Mouse (Mus musculus): Measurements from ENCODE around the gene Zfp989. TPM values are rescaled to one million over a fixed set of nuclear protein-coding genes. Genes with fewer than 3 reads are reported as not detected.

Gene Zfp989
- polyA plus RNA-seq (2014; fragmentation: Illumina TruSeq; extraction: RNeasy Lipid Tissue Mini Kit (QIAGEN cat#74804); ENCODE audit: low read depth, low replicate concordance): not detected

DNA sequence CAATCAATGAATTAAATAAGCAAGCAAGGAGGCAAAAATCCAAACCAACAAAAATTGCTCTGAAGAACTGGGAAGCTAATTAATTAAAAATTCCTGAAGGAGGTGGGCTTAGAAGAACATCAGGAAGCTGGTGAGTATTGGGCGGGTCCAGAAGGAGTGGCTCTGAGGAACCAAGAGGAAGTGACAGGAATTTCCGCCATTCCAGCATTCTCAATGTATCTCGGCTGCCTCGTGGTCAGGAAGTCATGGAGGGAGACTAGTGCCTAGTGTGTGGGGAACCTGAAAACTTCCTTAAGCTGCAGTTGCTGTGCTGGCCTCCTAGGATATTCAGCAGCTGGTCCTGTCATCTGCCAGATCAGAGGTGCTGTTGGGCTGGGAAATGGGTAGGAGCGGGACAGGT is at the start of gene Zfp989:
Gene Zfp989 (plus strand): TSS at position 220 of the 400 bp plus-strand sequence.

DNA sequence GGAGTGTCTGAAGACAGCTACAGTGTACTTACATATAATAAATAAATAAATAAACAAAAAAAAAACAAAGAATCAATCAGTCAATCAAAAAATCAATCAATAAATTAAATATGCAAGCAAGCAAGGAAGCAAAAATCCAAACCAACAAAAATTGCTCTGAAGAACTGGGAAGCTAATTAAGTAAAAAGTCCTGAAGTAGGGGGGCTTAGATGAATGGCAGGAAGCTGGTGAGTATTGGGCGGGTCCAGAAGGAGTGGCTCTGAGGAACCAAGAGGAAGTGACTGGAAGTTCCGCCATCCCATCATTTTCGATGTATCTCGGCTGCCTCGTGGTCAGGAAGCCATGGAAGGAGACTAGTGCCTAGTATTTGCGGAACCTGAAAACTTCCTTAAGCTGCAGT is 49.8 kb downstream of the Zfp989 start, which contains the start of gene Rex2:
Gene Rex2 (plus strand): TSS at position 301 of the 400 bp plus-strand sequence.

Other genes with a start within 250 kb of the Zfp989 start
- not detected for gene Gm21411, start 62.4 kb upstream of the Zfp989 start, polyA plus RNA-seq (2014; fragmentation: Illumina TruSeq; extraction: RNeasy Lipid Tissue Mini Kit (QIAGEN cat#74804); ENCODE audit: low read depth, low replicate concordance)
- gene Rex2, start 49.9 kb downstream of the Zfp989 start, polyA plus RNA-seq (2014; fragmentation: Illumina TruSeq; extraction: RNeasy Lipid Tissue Mini Kit (QIAGEN cat#74804); ENCODE audit: low read depth, low replicate concordance): not detected
- 53.4 TPM for gene Zfp991, start 160.1 kb downstream of the Zfp989 start, polyA plus RNA-seq (2014; fragmentation: Illumina TruSeq; extraction: RNeasy Lipid Tissue Mini Kit (QIAGEN cat#74804); ENCODE audit: low read depth, low replicate concordance)